Mouse (Mus musculus): ENCODE measurements around the gene Ccl4.

- no peak for TF ChIP-seq CTCF (IDR thresholded peaks at IDR 0.05; ENCODE audit: borderline replicate concordance, control insufficient read depth, extremely low read depth, insufficient read depth, low read length, poor library complexity)
- no peak for TF ChIP-seq POLR2A (IDR thresholded peaks at IDR 0.05; ENCODE audit: control insufficient read depth, extremely low read depth, insufficient read depth, low read length, poor library complexity)
Measured at GRCm38 (mm10) chr11:83630630-83631029, 31.8 kb upstream of the Ccl4 start.
